Mouse (Mus musculus): ENCODE data around the gene Ndufs2.

GRCm38 (mm10) chr1:171250680-171251593 lies at the start of gene Ndufs2:
- TF ChIP-seq CTCF (IDR thresholded peaks at IDR 0.05; ENCODE audit: control insufficient read depth, insufficient read depth, insufficient replicate concordance, low read depth, low read length) (no peak), POLR2A (IDR thresholded peaks at IDR 0.05; ENCODE audit: control insufficient read depth, low read depth, low read length) (no peak)
